9 mouse cellular contexts compared by ENCODE assay signal in the genomic region with DNA sequence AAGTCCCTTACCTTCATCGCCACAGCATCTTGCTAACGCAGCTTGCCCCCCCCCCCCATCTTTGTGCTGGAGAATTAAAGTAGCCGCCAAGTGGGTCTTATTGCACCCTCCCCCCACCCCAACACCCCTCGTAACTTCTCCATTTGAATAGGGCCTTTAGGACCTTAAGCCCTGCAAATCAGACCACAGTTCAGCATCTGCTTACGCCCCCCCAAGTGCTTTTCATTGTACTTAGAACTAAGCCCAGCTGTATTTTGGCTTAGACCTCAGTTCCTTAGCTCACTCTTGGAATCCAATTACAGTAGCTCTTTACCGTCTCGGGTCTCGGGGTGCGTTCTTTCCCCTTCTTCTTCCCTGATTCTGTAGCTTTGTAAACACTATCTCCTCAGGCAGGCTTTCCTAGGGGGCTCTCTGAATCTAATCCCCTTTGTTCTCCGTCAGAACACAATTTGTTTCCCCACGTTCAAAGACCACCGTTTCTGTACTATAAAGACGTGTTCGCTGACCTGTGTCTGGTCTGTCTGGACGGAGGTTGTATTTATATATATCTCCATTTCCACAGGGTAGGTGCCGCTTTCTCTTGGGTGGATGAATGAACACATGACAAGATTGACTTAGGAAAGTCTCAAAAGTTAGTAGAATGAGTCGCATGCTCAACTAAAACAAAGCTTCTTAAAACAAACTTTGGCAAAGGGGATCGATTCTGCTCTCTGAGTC.
DNase-seq lines count a peak whose midpoint lies in the region; ATAC-seq and TF ChIP-seq lines count a peak whose summit lies in the region.
"Had no signal": no experiment of that assay in that cellular context is flagged by ENCODE, and none has a peak within 500 bp of the region (broad histone marks: within the 10 kb centered on the region; RNA-seq: fewer than 3 reads in every experiment).

No protein-coding gene starts in this region.

- peaks cover 9% of the 10 kb centered on the region; the same call in 1 of the 2 replicates for H3K27me3 ChIP-seq in heart, embryonic 10.5 days (ENCODE audit: insufficient read depth, poor library complexity, severe bottlenecking)
- H3K27me3 ChIP-seq in ES-Bruce4 (ENCODE audit: control insufficient read depth, insufficient read depth, low read length, poor library complexity, severe bottlenecking), result no peaks in the 10 kb centered on the region
- no peaks in the 10 kb centered on the region for H3K27me3 ChIP-seq in forebrain, postnatal 0 days (ENCODE audit: insufficient read depth, low read length)
- peaks cover 38% of the 10 kb centered on the region for H3K27me3 ChIP-seq in midbrain, embryonic 10.5 days (ENCODE audit: low read depth, poor library complexity, severe bottlenecking)

- ATAC-seq in forebrain, postnatal 0 days, result no peak
- ATAC-seq in megakaryocyte-erythroid progenitor cell, adult 5-6 weeks (replicated peaks; ENCODE audit: low FRiP score, low TSS enrichment, poor library complexity, severe bottlenecking), result no peak

- DNase-seq in heart, embryonic 10.5 days (ENCODE audit: low spot score), result no peak
- DNase-seq in heart, postnatal 10 days, result no peak
- DNase-seq in forebrain, postnatal 0 days, result no peak
- DNase-seq in midbrain, embryonic 10.5 days (ENCODE audit: low spot score), result peak; percentile 33
- DNase-seq in thymus, postnatal 36 days, result no peak
- no peak for DNase-seq in adrenal gland, postnatal 25 days

- H3K4me2 ChIP-seq in forebrain, postnatal 0 days (ENCODE audit: low read depth), result peak overlapping the region; percentile 46

- TF ChIP-seq EP300 in ES-Bruce4 (IDR thresholded peaks at IDR 0.05; ENCODE audit: insufficient read depth, low read depth, low read length), result no peak

- no peak overlapping the region for H3K27ac ChIP-seq in heart, embryonic 10.5 days
- H3K27ac ChIP-seq in ES-Bruce4 (ENCODE audit: insufficient read depth, low read length), result peak overlapping the region; percentile 53; the same call in 1 of the 2 replicates
- H3K27ac ChIP-seq in forebrain, postnatal 0 days (ENCODE audit: low read depth, low read length), result no peak overlapping the region
- peak overlapping the region; percentile 65 for H3K27ac ChIP-seq in midbrain, embryonic 10.5 days (replicated peaks)

- no peak for TF ChIP-seq CTCF in ES-Bruce4 (IDR thresholded peaks at IDR 0.05; ENCODE audit: low read depth, low read length)
- TF ChIP-seq CTCF in forebrain, postnatal 0 days (IDR thresholded peaks at IDR 0.05; ENCODE audit: low read depth), result no peak

- WGBS in heart, embryonic 10.5 days, result 7% methylated on average over 18 of the region's 18 CpGs
- 4% methylated on average over 18 of the region's 18 CpGs for WGBS in forebrain, postnatal 0 days
- WGBS in midbrain, embryonic 10.5 days, result 1% methylated on average over 18 of the region's 18 CpGs

- no peaks in the 10 kb centered on the region for H3K9me3 ChIP-seq in heart, embryonic 10.5 days
- H3K9me3 ChIP-seq in ES-Bruce4 (replicated peaks; ENCODE audit: control insufficient read depth, insufficient read depth, low read length, poor library complexity, severe bottlenecking), result no peaks in the 10 kb centered on the region
- H3K9me3 ChIP-seq in forebrain, postnatal 0 days (ENCODE audit: low read length), result no peaks in the 10 kb centered on the region
- no peaks in the 10 kb centered on the region for H3K9me3 ChIP-seq in midbrain, embryonic 10.5 days (replicated peaks)
- H3K9me3 ChIP-seq: megakaryocyte, embryonic 14.5 days had no signal

- no peaks in the 10 kb centered on the region for H3K36me3 ChIP-seq in heart, embryonic 10.5 days
- no peaks in the 10 kb centered on the region for H3K36me3 ChIP-seq in ES-Bruce4 (ENCODE audit: control insufficient read depth, insufficient read depth, low read length, poor library complexity, severe bottlenecking)
- H3K36me3 ChIP-seq in forebrain, postnatal 0 days (ENCODE audit: insufficient read depth), result no peaks in the 10 kb centered on the region
- no peaks in the 10 kb centered on the region for H3K36me3 ChIP-seq in midbrain, embryonic 10.5 days

- 0 out of 2 replicates have a peak, but pooled peaks cover 6% of the 10 kb centered on the region for H3K4me1 ChIP-seq in heart, embryonic 10.5 days
- no peaks in the 10 kb centered on the region for H3K4me1 ChIP-seq in ES-Bruce4 (ENCODE audit: control insufficient read depth, insufficient read depth, low read length)
- no peaks in the 10 kb centered on the region for H3K4me1 ChIP-seq in forebrain, postnatal 0 days (ENCODE audit: insufficient read depth)
- peaks cover 22% of the 10 kb centered on the region for H3K4me1 ChIP-seq in midbrain, embryonic 10.5 days

- intact Hi-C loops in heart, postnatal 10 days (cut with DNase I), result loop anchor here (5.0 kb wide), 1 partner anchor 245 kb away; no protein-coding TSS in a partner anchor

- TF ChIP-seq POLR2A in ES-Bruce4 (IDR thresholded peaks at IDR 0.05; ENCODE audit: insufficient read depth, low read length), result no peak

- H3K4me3 ChIP-seq in heart, embryonic 10.5 days, result peak overlapping the region; percentile 50
- no peak overlapping the region for H3K4me3 ChIP-seq in ES-Bruce4 (ENCODE audit: low read depth, low read length)
- peak overlapping the region; percentile 20; the same call in 1 of the 2 replicates for H3K4me3 ChIP-seq in forebrain, postnatal 0 days (ENCODE audit: low read depth, low read length)
- H3K4me3 ChIP-seq in midbrain, embryonic 10.5 days, result peak overlapping the region; percentile 49
- H3K4me3 ChIP-seq: megakaryocyte, embryonic 14.5 days had no signal

- H3K9ac ChIP-seq in ES-Bruce4 (ENCODE audit: low read depth, poor library complexity, severe bottlenecking), result 0 out of 2 replicates have a peak overlapping the region, but pooled peaks have one; percentile 19
- H3K9ac ChIP-seq in forebrain, postnatal 0 days, result 0 out of 2 replicates have a peak overlapping the region, but pooled peaks have one; percentile 6

Comparison
In these comparisons a context has a peak if more than half of its experiments do, and no peak if none do; other contexts are left out.
1. H3K27ac ChIP-seq: peak in ES-Bruce4 (single experiment) and midbrain, embryonic 10.5 days (single experiment); none in heart, embryonic 10.5 days (single experiment) and forebrain, postnatal 0 days (single experiment).